Mouse (Mus musculus) neural tube, embryonic 12.5 days (tissue): Measurements from ENCODE around the gene Bbc3. TPM values are rescaled to one million over a fixed set of nuclear protein-coding genes. Genes with fewer than 3 reads are reported as not detected.
"Not testable (repeated sequence)": the region's sequence is repeated elsewhere in the genome, so short reads cannot be mapped to it uniquely, and the experiment has no call there.

Experiments
- ATAC-seq: fragments of 200-750 bp; cut with Nextera tagmentation; 2 replicates; pipeline ENCODE4 v1.8.0; 2017; ENCODE audit warnings: low read depth, mild to moderate bottlenecking, moderate TSS enrichment, moderate library complexity; ENCODE audit not compliant: low FRiP score
- H3K27ac ChIP-seq: fragments of 300-500 bp; sonication (generic); 2 replicates; pipeline ENCODE4 v1.5.1; 2016
- H3K27me3 ChIP-seq: fragments of 300-500 bp; sonication (generic); replicated peaks from 2 replicates; pipeline ENCODE4 v1.6.1; 2016; ENCODE audit warnings: mild to moderate bottlenecking
- H3K36me3 ChIP-seq: fragments of 300-500 bp; sonication (generic); 2 replicates; pipeline ENCODE4 v1.6.1; 2016; ENCODE audit warnings: mild to moderate bottlenecking
- H3K4me1 ChIP-seq: fragments of 300-500 bp; sonication (generic); 2 replicates; pipeline ENCODE4 v1.6.1; 2016
- H3K4me2 ChIP-seq: fragments of 300-500 bp; sonication (generic); replicated peaks from 2 replicates; pipeline ENCODE4 v1.6.1; 2016; ENCODE audit warnings: mild to moderate bottlenecking
- H3K4me3 ChIP-seq: fragments of 300-500 bp; sonication (generic); 2 replicates; pipeline ENCODE4 v1.5.1; 2016
- H3K9ac ChIP-seq: fragments of 300-500 bp; sonication (generic); 2 replicates; pipeline ENCODE4 v1.6.1; 2016; ENCODE audit warnings: mild to moderate bottlenecking
- H3K9me3 ChIP-seq: fragments of 300-500 bp; sonication (generic); 2 replicates; pipeline ENCODE4 v1.6.1; 2016; ENCODE audit warnings: mild to moderate bottlenecking
- WGBS: fragments of 180-500 bp; shearing (Covaris S2); methylation state at CpG from one replicate; pipeline ENCODE4 v1.1.7; 2016; 5-methylcytosine and 5-hydroxymethylcytosine counted together
- polyA plus RNA-seq: library from polyadenylated mRNA; unstranded; fragments of >200 nt; fragmentation: Nextera tagmentation; extraction: Ambion mirVana; gene quantifications from 2 replicates; pipeline ENCODE4 v1.2.1, GENCODE M21; 2016

Gene Bbc3
- polyA plus RNA-seq = 22.7 and 25.0 TPM in 2 replicates

DNA sequence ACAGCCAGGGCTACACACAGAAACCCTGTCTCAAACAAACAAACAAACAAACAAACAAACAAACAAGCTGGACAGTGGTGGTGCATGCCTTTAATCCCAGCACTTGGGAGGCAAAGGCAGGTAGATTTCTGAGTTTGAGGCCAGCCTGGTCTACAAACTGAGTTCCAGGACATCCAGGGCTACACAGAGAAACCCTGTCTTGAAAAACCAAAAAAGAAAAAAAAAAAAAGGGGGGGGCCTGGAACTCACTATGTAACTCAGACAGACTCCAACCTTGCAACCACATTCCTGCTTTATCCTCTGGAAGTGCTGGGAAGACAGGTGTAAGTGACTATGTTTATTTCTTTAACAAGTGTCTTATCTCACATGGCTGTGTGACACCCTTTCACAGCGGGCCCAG, at the start of gene Bbc3:
Gene Bbc3, plus strand, starts transcription at position 301 of the 400 bp plus-strand sequence.
- not testable (repeated sequence) for H3K27ac ChIP-seq, H3K36me3 ChIP-seq, ATAC-seq, H3K27me3 ChIP-seq, H3K9me3 ChIP-seq
- H3K4me3 ChIP-seq = peak within 1 kb of the TSS; percentile 80
- 77% methylated on average over 1 of the region's 1 CpGs for WGBS
- peak within 1 kb of the TSS; percentile 66 for H3K9ac ChIP-seq
- H3K4me1 ChIP-seq = peaks cover 42% of the 10 kb centered on the region
- peak within 1 kb of the TSS; percentile 99 for H3K4me2 ChIP-seq

DNA sequence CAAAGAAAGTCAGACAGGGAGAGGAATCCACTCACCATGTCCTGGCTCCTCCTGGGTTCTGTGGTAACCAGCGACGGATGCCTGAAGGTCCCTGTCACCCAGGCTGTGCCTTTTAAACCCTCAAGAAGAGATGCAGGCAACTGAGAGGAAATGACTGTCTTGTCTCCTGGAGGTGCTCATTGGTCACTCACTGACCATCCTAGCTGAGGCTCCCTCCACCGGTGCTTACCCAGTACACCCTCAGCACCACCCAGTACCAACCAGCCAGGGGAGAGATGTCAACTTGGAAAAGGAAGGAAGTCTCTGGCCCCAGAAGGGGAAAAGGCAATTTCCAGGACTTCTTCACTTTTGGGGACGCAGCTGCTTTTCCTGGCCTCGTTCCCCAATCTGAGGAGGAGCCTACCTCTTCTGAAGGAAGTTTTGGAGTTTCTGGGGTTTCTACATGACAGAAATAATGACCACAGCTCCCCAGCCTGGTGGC, 49.0 kb upstream of the Bbc3 start, which contains the start of gene C5ar1:
Gene C5ar1, minus strand, starts transcription at position 431 of the 481 bp plus-strand sequence.
- Histone ChIP-seq H3K4me2 (no peak within 1 kb of the TSS), H3K27ac (no peak within 1 kb of the TSS), H3K9ac (no peak within 1 kb of the TSS), H3K4me3 (no peak within 1 kb of the TSS), H3K9me3 (no peaks in the 10 kb centered on the region), H3K27me3 (no peaks in the 10 kb centered on the region), H3K4me1 (no peaks in the 10 kb centered on the region), H3K36me3 (no peaks in the 10 kb centered on the region)
- ATAC-seq = no peak
- 86% methylated on average over 5 of the region's 5 CpGs for WGBS

DNA sequence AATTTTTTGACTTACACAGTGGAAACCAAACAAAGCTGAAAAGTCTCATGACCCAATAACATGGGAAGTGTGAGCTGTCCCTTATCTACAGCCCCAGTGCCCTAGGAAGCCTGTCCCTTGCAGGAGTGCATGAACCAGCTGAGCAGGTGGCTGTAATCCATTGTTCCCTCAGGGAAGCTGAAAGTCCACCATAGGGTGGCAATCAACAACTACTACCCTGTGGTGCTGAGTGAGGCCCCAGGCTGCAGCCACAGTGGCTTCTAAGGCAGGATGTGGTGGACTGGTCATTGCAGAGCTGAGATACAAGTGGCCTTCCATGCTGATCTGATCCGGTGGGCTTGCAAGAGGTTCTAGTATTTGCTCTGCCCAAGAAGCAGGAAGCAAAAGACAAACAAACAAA, 47.1 kb upstream of the Bbc3 start:
- no peak overlapping the region for H3K27ac ChIP-seq
- peaks cover 6% of the 10 kb centered on the region; the same call in 1 of the 2 replicates for H3K9me3 ChIP-seq

DNA sequence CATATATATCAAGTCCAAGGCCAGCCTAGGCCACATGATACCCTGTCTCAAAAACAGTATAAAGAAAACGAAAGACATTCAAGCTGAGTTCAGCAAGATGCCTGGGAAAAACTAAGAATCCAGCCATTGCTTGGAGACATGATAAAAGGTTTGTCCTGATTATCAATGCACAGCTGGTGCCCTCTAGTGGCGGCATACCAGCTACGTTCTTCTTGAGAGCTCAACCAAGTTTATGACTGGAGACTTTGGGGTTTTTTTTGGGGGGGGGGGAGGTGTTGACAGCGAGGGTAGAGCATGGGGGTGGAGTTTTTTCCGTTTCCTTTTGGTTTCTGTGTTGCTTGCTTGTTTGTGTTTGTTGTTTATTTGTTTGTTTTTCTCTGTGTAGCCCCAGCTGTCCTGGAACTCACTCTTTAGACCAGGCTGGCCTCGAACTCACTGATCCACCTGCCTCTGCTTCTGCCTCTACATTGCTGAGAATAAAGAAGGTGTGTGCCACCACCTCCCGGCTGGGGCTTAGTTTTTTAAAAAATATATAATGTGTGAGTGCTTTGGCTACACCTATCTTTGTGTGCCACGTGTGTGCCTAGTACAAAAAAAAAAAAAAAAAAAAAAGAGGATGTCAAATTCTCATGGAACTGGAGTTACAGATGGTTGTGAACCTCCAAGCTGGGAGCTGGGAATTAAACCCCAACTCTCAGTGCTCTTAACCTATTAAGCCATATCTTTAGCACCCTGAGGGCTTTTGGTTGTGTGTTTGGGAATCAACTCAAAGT, 45.0 kb upstream of the Bbc3 start:
- ATAC-seq = no peak
- H3K4me3 ChIP-seq = no peak overlapping the region
- H3K36me3 ChIP-seq = no peaks in the 10 kb centered on the region
- WGBS = 31% methylated on average over 8 of the region's 8 CpGs
- H3K4me2 ChIP-seq = no peak overlapping the region
- peaks cover 6% of the 10 kb centered on the region; the same call in 1 of the 2 replicates for H3K9me3 ChIP-seq
- no peak overlapping the region for H3K9ac ChIP-seq
- no peaks in the 10 kb centered on the region for H3K27me3 ChIP-seq
- no peak overlapping the region for H3K27ac ChIP-seq
- no peaks in the 10 kb centered on the region for H3K4me1 ChIP-seq

More for the DNA sequence above, 47.1 kb upstream of the Bbc3 start:
- 76% methylated on average over 1 of the region's 1 CpGs for WGBS
- H3K4me2 ChIP-seq = no peak overlapping the region
- no peaks in the 10 kb centered on the region for H3K36me3 ChIP-seq
- H3K4me1 ChIP-seq = no peaks in the 10 kb centered on the region
- no peak for ATAC-seq
- no peak overlapping the region for H3K9ac ChIP-seq
- H3K4me3 ChIP-seq = no peak overlapping the region
- H3K27me3 ChIP-seq = no peaks in the 10 kb centered on the region

DNA sequence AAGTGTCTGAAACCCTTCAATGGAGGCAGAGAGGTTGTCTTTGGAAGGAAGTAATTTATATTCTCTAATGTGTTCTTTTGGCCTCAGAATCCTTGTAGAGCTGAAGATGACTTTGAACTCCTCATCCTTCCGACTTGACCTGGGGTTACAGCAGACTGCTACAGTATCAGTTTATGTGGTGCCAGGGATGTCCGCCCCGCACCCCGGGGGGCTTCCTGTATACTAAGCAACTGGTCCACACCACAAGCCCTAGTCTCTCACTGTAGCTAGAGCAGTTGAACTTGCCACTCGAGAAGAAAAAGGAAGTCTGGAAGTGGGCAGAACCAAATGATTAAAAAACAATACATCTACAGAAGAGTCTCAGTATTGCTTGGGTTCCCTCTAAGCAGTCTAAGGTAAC, 44.4 kb upstream of the Bbc3 start:
- WGBS = 87% methylated on average over 5 of the region's 5 CpGs
- no peak overlapping the region for H3K27ac ChIP-seq
- no peak overlapping the region for H3K4me3 ChIP-seq
- H3K27me3 ChIP-seq = no peaks in the 10 kb centered on the region
- no peak for ATAC-seq
- H3K9me3 ChIP-seq = peaks cover 6% of the 10 kb centered on the region; the same call in 1 of the 2 replicates
- no peak overlapping the region for H3K9ac ChIP-seq
- H3K36me3 ChIP-seq = no peaks in the 10 kb centered on the region
- no peak overlapping the region for H3K4me2 ChIP-seq
- no peaks in the 10 kb centered on the region for H3K4me1 ChIP-seq

DNA sequence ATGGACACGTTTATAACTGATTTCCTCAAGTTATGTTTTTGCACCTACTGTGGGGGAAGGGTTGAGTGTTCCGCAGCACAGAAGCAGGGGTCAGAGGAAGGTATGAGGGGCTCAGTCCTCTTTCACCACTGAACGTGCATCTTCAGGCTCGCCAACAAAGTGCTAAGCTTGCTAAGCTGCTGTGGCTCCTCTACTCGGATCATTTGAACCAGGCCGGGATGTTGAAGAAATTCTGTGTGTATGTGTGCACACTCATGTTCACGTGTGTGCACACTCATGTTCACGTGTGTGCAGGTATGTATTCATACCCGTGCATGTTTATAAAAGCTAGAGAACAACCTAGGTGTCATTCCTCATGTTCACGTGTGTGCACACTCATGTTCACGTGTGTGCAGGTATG, 42.3 kb upstream of the Bbc3 start:
- no peak overlapping the region for H3K4me3 ChIP-seq
- H3K27me3 ChIP-seq = peaks cover 3% of the 10 kb centered on the region; the same call in 1 of the 2 replicates
- no peaks in the 10 kb centered on the region for H3K4me1 ChIP-seq
- H3K36me3 ChIP-seq = no peaks in the 10 kb centered on the region
- no peak overlapping the region for H3K4me2 ChIP-seq
- no peak overlapping the region for H3K9ac ChIP-seq
- H3K9me3 ChIP-seq = peaks cover 6% of the 10 kb centered on the region; the same call in 1 of the 2 replicates
- H3K27ac ChIP-seq = no peak overlapping the region
- WGBS = 87% methylated on average over 11 of the region's 11 CpGs
- no peak for ATAC-seq

DNA sequence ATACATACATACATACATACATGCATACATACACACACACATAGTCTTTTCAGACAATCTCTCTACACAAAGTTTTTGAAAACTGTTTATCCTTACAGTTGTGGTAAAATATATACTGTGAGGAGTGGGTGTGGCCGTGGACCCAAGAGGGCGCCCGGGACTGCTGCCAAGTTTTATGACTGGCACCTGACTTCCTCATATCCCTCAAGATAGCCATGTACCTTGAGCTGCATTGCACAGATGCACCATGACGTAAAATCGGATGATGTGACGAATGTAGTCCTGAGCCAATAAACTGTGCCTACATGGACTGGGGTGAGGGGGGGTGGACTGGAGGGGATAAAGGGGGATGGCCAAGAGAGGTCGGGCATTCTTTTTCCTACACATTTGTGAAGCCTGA, 41.6 kb upstream of the Bbc3 start:
- H3K4me3 ChIP-seq, H3K9ac ChIP-seq, H3K27me3 ChIP-seq, H3K27ac ChIP-seq, H3K4me1 ChIP-seq, H3K9me3 ChIP-seq, ATAC-seq, H3K4me2 ChIP-seq, H3K36me3 ChIP-seq: not testable (repeated sequence)
- WGBS = 84% methylated on average over 7 of the region's 7 CpGs

DNA sequence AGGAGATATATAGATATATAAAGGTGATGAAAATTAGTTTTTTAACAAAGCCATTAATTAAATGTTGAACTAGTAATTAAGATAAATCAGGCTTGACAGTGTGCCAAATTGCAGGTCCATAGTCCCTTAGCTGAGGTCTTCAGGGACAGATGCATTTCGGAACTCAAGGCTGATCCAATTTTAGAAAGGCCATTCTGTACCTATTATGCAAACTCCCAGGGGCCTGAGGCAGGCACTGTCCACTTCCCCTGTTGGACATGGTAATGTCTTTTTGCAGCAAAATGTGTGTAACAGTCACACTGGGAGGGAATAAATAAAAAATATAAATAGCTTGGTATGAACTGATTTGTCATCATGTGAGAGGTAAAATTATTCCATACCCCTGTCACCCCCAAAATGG, 37.1 kb upstream of the Bbc3 start:
- no peaks in the 10 kb centered on the region for H3K9me3 ChIP-seq
- H3K27me3 ChIP-seq = peaks cover 11% of the 10 kb centered on the region; the same call in 1 of the 2 replicates
- H3K27ac ChIP-seq = no peak overlapping the region
- no peak for ATAC-seq
- no peak overlapping the region for H3K9ac ChIP-seq
- peaks cover 25% of the 10 kb centered on the region for H3K4me1 ChIP-seq
- H3K4me2 ChIP-seq = no peak overlapping the region
- 70% methylated on average over 1 of the region's 1 CpGs for WGBS
- peaks cover 11% of the 10 kb centered on the region for H3K36me3 ChIP-seq
- no peak overlapping the region for H3K4me3 ChIP-seq

DNA sequence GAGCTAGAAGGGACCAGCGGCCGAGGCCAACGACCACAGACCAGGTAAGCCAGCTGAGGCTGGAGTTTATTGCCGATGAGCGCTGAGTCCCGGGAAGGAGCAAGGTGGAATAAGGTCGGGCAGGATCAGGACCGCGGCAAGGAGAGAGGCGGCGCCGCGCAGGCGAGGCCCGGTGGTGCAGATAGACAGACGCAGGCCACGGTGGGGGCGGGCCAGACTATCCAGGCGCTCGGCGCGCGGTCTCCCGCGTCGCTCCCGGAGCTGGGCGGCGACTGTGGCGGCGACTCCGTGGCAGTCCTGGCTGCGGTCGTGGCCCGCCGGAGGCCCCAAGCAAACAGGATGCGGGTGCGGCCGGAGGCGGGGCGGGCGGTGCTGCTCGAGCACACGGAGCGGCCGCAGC, 35.5 kb upstream of the Bbc3 start:
- WGBS = under 1% methylated on average over 46 of the region's 46 CpGs
- ATAC-seq = peak; percentile 84
- peaks cover 11% of the 10 kb centered on the region; the same call in 1 of the 2 replicates for H3K27me3 ChIP-seq

DNA sequence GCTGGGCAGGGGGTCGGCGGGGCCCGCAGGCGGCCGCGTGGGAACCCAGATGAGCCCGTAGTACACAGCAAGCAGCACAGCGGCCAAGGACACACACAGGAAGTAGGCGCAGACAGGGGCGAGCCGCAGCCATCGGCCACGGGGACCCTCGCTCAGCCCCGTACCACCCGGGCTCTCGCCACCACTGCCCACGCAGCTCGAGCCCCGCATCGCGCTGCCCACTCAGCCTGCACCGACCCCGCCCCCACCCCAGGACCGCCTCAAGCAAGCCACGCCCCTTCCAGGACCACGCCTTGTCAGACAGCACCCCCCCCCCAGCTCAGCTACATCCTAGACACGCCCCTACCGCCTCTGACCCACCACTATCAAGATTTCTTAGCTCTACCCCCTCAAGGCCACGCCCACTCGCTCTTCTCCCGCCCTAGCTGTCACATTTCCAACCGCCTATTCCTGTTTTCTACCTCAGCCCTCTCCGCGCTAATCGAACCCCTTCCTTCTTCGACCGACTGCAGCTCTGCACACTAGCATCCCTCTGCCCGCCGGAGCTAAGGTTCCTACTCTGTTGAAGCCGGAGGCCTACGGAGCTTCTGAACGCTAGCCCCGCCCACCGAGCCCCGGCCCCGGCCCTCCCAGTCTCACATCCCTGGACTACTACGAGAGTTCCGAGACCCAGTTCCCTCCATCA, 35.0 kb upstream of the Bbc3 start, which contains the start of gene Inafm1:
Gene Inafm1, minus strand, starts transcription at position 537 of the 685 bp plus-strand sequence.
- peak within 1 kb of the TSS; percentile 87 for H3K9ac ChIP-seq
- H3K27ac ChIP-seq = peak within 1 kb of the TSS; percentile 84
- peak; percentile 90 for ATAC-seq
- H3K4me1 ChIP-seq = peaks cover 25% of the 10 kb centered on the region
- peaks cover 31% of the 10 kb centered on the region for H3K36me3 ChIP-seq
- H3K4me2 ChIP-seq = peak within 1 kb of the TSS; percentile 95
- H3K4me3 ChIP-seq = peak within 1 kb of the TSS; percentile 76
- WGBS = under 1% methylated on average over 47 of the region's 49 CpGs
- no peaks in the 10 kb centered on the region for H3K9me3 ChIP-seq
- H3K27me3 ChIP-seq = peaks cover 11% of the 10 kb centered on the region; the same call in 1 of the 2 replicates

More for the DNA sequence above, 35.5 kb upstream of the Bbc3 start:
- Histone ChIP-seq H3K9me3 (no peaks in the 10 kb centered on the region), H3K9ac (peak overlapping the region; percentile 87), H3K27ac (peak overlapping the region; percentile 84), H3K4me3 (peak overlapping the region; percentile 76), H3K4me1 (peaks cover 25% of the 10 kb centered on the region), H3K36me3 (peaks cover 25% of the 10 kb centered on the region), H3K4me2 (peak overlapping the region; percentile 95)

DNA sequence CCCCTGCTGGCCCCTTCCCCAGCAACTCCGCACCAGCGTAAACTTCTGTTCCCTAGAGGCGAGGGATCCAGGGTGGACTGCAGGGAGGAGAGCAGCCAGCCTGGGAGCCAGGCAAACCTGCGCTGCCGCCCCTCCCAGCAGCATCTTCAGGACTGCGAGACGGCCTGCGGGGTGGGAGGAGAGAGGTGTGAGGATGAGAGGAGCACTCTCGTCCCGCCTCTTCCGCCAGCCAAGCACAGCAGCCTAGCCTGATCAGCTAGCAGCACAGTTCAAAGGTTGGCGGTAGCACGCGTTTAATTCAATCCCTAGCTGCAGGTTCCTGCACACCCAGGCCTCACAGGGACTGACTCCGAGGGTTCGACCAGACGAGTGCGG, 34.4 kb upstream of the Bbc3 start:
- WGBS = 1% methylated on average over 18 of the region's 18 CpGs

More for the DNA sequence above, 34.4 kb upstream of the Bbc3 start:
- Histone ChIP-seq H3K4me1 (peaks cover 25% of the 10 kb centered on the region), H3K4me2 (peak overlapping the region; percentile 95), H3K9me3 (no peaks in the 10 kb centered on the region), H3K4me3 (peak overlapping the region; percentile 76), H3K27ac (peak overlapping the region; percentile 84), H3K36me3 (peaks cover 34% of the 10 kb centered on the region), H3K27me3 (peaks cover 11% of the 10 kb centered on the region; the same call in 1 of the 2 replicates), H3K9ac (peak overlapping the region; percentile 87)
- ATAC-seq = peak; percentile 65
